Mouse (Mus musculus) retina, postnatal 1 day (tissue): Measurements from ENCODE around the gene Slc15a1.

Experiments used
- DNase-seq: peaks from one replicate; pipeline ENCODE4 v3.0.0-alpha.2; 2012

The Slc15a1 gene

GRCm38 (mm10) chr14:121485722-121486121 lies 19.3 kb downstream of the Slc15a1 start:
- no peak for DNase-seq

GRCm38 (mm10) chr14:121484436-121484835 lies 20.6 kb downstream of the Slc15a1 start:
- DNase-seq: no peak

GRCm38 (mm10) chr14:121482181-121482580 lies 22.9 kb downstream of the Slc15a1 start:
- DNase-seq: no peak

GRCm38 (mm10) chr14:121481591-121481990 lies 23.5 kb downstream of the Slc15a1 start:
- peak; percentile 14 for DNase-seq

- DNase-seq: no peak
These were observed 26.0 kb downstream of the Slc15a1 start for GRCm38 (mm10) chr14:121479096-121479495.

- no peak for DNase-seq
These were observed 26.9 kb downstream of the Slc15a1 start for GRCm38 (mm10) chr14:121477925-121478693.

- DNase-seq: no peak
These were observed 31.2 kb downstream of the Slc15a1 start for GRCm38 (mm10) chr14:121473869-121474268.

- DNase-seq: no peak
These were observed 33.4 kb downstream of the Slc15a1 start for GRCm38 (mm10) chr14:121471545-121472121.

GRCm38 (mm10) chr14:121469601-121470000 lies 35.5 kb downstream of the Slc15a1 start:
- DNase-seq: no peak

- no peak for DNase-seq
These were observed 37.4 kb downstream of the Slc15a1 start for GRCm38 (mm10) chr14:121467646-121468045.

GRCm38 (mm10) chr14:121466501-121466900 lies 38.6 kb downstream of the Slc15a1 start:
- no peak for DNase-seq

- DNase-seq: no peak
These were observed 40.7 kb downstream of the Slc15a1 start for GRCm38 (mm10) chr14:121464318-121464717.

GRCm38 (mm10) chr14:121462756-121463155 lies 42.3 kb downstream of the Slc15a1 start:
- no peak for DNase-seq

- DNase-seq: no peak
These were observed 44.1 kb downstream of the Slc15a1 start for GRCm38 (mm10) chr14:121460966-121461365.

- no peak for DNase-seq
These were observed 46.5 kb downstream of the Slc15a1 start for GRCm38 (mm10) chr14:121458521-121458920.

GRCm38 (mm10) chr14:121457536-121457935 lies 47.5 kb downstream of the Slc15a1 start:
- DNase-seq: no peak

GRCm38 (mm10) chr14:121456416-121457285 lies 48.4 kb downstream of the Slc15a1 start:
- no peak for DNase-seq

- DNase-seq: no peak
These were observed 49.1 kb downstream of the Slc15a1 start for GRCm38 (mm10) chr14:121455976-121456375.

GRCm38 (mm10) chr14:121455527-121455926 lies 49.5 kb downstream of the Slc15a1 start:
- peak; percentile 72 for DNase-seq

- no peak for DNase-seq
These were observed 51.9 kb downstream of the Slc15a1 start for GRCm38 (mm10) chr14:121453130-121453529.

- DNase-seq: no peak
These were observed 52.8 kb downstream of the Slc15a1 start for GRCm38 (mm10) chr14:121452227-121452626.

GRCm38 (mm10) chr14:121451424-121452029 lies 53.5 kb downstream of the Slc15a1 start:
- DNase-seq: no peak
